Mouse (Mus musculus) hindbrain, embryonic 16.5 days (tissue): ENCODE data around the gene Vdr. TPM values are rescaled to one million over a fixed set of nuclear protein-coding genes. Genes with fewer than 3 reads are reported as not detected.

Experiments
- ATAC-seq: fragments of 200-750 bp; cut with Nextera tagmentation; 2 replicates; pipeline ENCODE4 v1.8.0; 2017; ENCODE audit warnings: moderate TSS enrichment, moderate library complexity
- H3K27ac ChIP-seq: fragments of 300-500 bp; sonication (generic); 2 replicates; pipeline ENCODE4 v1.5.1; 2014; ENCODE audit warnings: low read depth, mild to moderate bottlenecking, control low read depth, low read length, moderate library complexity
- H3K27me3 ChIP-seq: fragments of 300-500 bp; sonication (generic); replicated peaks from 2 replicates; pipeline ENCODE4 v1.6.1; 2014; ENCODE audit warnings: low read length; ENCODE audit not compliant: control insufficient read depth, insufficient read depth
- H3K36me3 ChIP-seq: fragments of 300-500 bp; sonication (generic); 2 replicates; pipeline ENCODE4 v1.6.1; 2014; ENCODE audit warnings: mild to moderate bottlenecking, low read length, moderate library complexity, mixed read lengths; ENCODE audit not compliant: control insufficient read depth, insufficient read depth
- H3K4me1 ChIP-seq: fragments of 300-500 bp; sonication (generic); 2 replicates; pipeline ENCODE4 v1.6.1; 2014; ENCODE audit warnings: low read depth, low read length; ENCODE audit not compliant: control insufficient read depth, insufficient read depth
- H3K4me2 ChIP-seq: fragments of 300-500 bp; sonication (generic); 2 replicates; pipeline ENCODE4 v1.6.1; 2014; ENCODE audit warnings: mild to moderate bottlenecking, low read length, control low read depth, moderate library complexity
- H3K4me3 ChIP-seq: fragments of 300-500 bp; sonication (generic); 2 replicates; pipeline ENCODE4 v1.5.1; 2014; ENCODE audit warnings: mild to moderate bottlenecking, low read length, control low read depth, moderate library complexity
- H3K9ac ChIP-seq: fragments of 300-500 bp; sonication (generic); 2 replicates; pipeline ENCODE4 v1.6.1; 2014; ENCODE audit warnings: low read depth, mild to moderate bottlenecking, control low read depth, low read length, moderate library complexity
- H3K9me3 ChIP-seq: fragments of 300-500 bp; sonication (generic); 2 replicates; pipeline ENCODE4 v1.6.1; 2014; ENCODE audit warnings: mild to moderate bottlenecking, low read length, moderate library complexity; ENCODE audit not compliant: control insufficient read depth
- WGBS: fragments of 180-500 bp; shearing (Covaris S2); extraction: QIAGEN DNeasy Blood & Tissue Kit; methylation state at CpG from one replicate; pipeline ENCODE4 v1.1.7; 2014; 5-methylcytosine and 5-hydroxymethylcytosine counted together
- polyA plus RNA-seq: library from polyadenylated mRNA; unstranded; fragments of >200 nt; fragmentation: Nextera tagmentation; extraction: Ambion mirVana; gene quantifications from 2 replicates; pipeline ENCODE4 v1.2.1, GENCODE M21; 2015

Gene Vdr
- polyA plus RNA-seq, 1 experiment from 2014 or later: 0.26 TPM

DNA sequence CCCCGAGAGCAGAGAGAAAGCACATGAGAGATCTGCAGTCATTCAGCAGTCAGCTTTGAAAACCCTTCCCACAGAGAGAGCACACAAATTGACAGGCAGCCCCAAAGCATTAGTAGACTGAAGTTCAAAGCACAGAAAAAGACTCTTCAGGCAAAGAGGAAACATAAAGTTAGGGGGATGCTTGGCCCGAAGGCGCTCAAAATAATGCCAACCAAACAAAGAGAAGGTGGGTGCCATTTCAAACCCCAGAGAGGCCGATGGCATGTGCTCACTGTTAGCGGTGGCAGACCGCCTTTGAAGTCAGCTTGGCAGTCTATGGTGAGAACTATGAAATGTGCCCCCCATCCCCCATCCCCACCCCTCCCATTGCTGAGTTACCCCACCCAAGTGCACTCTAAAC is 68.4 kb downstream of the Vdr start:
- Histone ChIP-seq H3K4me1 (peaks cover 8% of the 10 kb centered on the region), H3K27me3 (no peaks in the 10 kb centered on the region), H3K4me2 (no peak overlapping the region), H3K9me3 (no peaks in the 10 kb centered on the region), H3K36me3 (no peaks in the 10 kb centered on the region), H3K9ac (no peak overlapping the region), H3K27ac (no peak overlapping the region), H3K4me3 (no peak overlapping the region)
- WGBS: 88% methylated on average over 6 of the region's 6 CpGs
- ATAC-seq: no peak

DNA sequence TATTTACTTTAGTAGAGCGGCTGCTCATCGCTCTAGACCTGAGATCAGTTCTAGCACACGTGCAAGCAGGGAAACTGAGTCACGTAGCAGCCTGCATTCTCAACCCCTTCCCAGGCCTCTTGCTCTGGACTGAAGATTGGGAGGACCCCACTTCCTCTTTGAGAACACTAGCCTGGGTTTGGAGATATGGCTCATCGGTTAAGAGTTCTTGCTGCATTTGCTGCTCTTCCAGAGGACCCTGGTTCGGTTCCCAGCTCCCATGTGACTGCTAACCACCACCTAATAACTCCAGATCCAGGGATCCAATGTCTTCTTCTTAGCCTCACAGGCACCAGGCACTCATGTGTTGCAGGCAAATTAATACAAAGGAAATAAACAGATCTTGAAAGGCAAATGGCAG is 69.0 kb downstream of the Vdr start:
- Histone ChIP-seq H3K27ac (no peak overlapping the region), H3K4me1 (peaks cover 9% of the 10 kb centered on the region), H3K9me3 (no peaks in the 10 kb centered on the region), H3K4me3 (no peak overlapping the region), H3K27me3 (no peaks in the 10 kb centered on the region), H3K36me3 (no peaks in the 10 kb centered on the region), H3K4me2 (no peak overlapping the region), H3K9ac (no peak overlapping the region)
- ATAC-seq: no peak
- WGBS: 94% methylated on average over 6 of the region's 6 CpGs

DNA sequence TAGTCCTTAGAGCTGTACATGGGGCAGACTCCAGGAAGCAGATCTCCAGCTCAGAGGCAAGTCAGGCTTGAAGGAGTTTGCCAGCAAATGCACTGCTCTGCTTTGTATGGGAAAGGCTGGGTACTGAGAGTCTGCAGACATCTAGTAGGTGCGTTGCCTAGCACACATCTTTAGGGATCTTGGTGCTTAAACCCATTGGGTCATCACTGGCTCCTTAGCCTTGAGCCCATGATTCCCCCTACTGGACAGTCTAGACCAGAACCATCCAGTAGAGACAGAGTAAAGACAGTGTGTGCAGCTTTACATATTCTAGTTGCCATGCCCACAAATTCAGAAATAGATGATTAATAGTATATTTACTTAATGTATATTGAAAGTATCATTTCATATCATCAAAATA is 69.6 kb downstream of the Vdr start:
- ATAC-seq: no peak
- Histone ChIP-seq H3K9ac (no peak overlapping the region), H3K9me3 (no peaks in the 10 kb centered on the region), H3K27ac (no peak overlapping the region), H3K4me3 (no peak overlapping the region), H3K36me3 (no peaks in the 10 kb centered on the region), H3K27me3 (no peaks in the 10 kb centered on the region), H3K4me2 (no peak overlapping the region), H3K4me1 (peaks cover 9% of the 10 kb centered on the region)
- 80% methylated on average over 1 of the region's 1 CpGs for WGBS

DNA sequence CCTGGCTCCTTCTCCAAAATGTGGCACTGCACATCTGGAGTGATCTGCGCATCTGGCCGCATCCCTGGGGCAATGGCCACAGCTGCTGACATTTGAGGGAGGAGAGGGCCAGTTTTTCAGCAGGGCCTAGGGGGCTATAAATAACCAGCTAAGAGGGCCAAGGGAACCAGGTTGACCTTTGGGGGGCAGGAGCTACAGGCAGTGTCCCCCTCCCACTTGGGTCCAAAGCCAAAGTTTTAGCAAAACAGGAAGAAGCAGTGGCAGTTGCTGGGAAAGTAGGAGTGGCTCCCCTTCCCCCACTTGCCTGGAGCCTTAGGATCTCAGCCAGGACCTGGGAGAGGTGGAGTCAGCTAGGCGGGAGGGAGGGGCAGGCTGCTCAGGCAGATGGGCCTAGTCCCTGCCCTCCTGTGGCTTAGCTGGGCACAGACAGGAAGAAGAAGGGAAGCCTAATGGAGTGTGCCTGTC is 70.4 kb downstream of the Vdr start:
- Histone ChIP-seq H3K4me1 (peaks cover 9% of the 10 kb centered on the region), H3K36me3 (no peaks in the 10 kb centered on the region), H3K9ac (no peak overlapping the region), H3K4me2 (no peak overlapping the region), H3K9me3 (no peaks in the 10 kb centered on the region), H3K27ac (peak overlapping the region; percentile 24; the same call in 1 of the 2 replicates), H3K27me3 (no peaks in the 10 kb centered on the region), H3K4me3 (no peak overlapping the region)
- WGBS: 40% methylated on average over 3 of the region's 3 CpGs
- ATAC-seq: peak; percentile 60; the same call in 1 of the 2 replicates

DNA sequence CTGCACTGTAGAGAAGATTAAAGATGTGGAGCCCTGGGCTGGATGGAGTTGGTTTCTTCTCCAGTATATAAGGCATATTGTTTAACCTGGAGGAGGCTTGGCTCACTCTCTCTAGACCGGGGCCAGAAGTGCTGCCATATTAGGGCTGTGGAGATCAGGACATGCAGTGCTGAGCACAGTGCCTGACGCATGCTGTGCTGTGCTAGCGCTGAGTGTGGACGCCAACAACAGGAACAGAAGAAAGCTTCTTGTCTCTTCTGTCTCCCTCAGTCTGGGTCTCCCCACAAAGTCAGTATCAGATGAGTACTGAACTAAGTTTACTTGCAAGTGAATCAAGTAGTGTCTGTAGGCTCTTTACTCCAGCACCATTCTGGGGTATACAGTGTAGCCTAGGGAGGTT is 71.0 kb downstream of the Vdr start:
- H3K9ac ChIP-seq: no peak overlapping the region
- no peaks in the 10 kb centered on the region for H3K9me3 ChIP-seq
- no peaks in the 10 kb centered on the region for H3K27me3 ChIP-seq
- 71% methylated on average over 4 of the region's 4 CpGs for WGBS
- peak overlapping the region; percentile 24; the same call in 1 of the 2 replicates for H3K27ac ChIP-seq
- no peaks in the 10 kb centered on the region for H3K36me3 ChIP-seq
- H3K4me1 ChIP-seq: peaks cover 9% of the 10 kb centered on the region
- no peak overlapping the region for H3K4me2 ChIP-seq
- H3K4me3 ChIP-seq: no peak overlapping the region
- ATAC-seq: no peak

DNA sequence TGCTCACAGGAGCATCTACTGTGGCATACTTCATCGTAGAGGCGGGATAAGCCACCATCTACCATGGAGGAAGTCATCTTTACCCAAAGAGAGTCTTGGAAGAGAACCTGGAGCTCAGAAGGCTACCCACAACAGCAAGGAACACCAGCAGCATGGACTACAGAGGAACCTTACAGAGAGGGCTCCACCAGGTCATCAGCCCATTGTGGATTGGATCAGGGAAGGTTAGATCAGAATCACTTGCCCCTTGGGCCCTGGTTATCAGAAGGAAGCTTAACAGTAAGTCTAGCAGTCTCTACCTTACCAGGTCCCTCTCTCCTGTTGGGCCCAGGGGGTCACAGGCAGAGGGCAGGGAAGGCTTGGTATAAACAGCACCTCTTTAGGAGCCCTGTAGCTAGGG is 71.4 kb downstream of the Vdr start:
- no peak for ATAC-seq
- Histone ChIP-seq H3K4me2 (no peak overlapping the region), H3K4me1 (peaks cover 9% of the 10 kb centered on the region), H3K27ac (no peak overlapping the region), H3K9ac (no peak overlapping the region), H3K27me3 (no peaks in the 10 kb centered on the region), H3K4me3 (no peak overlapping the region), H3K9me3 (no peaks in the 10 kb centered on the region), H3K36me3 (no peaks in the 10 kb centered on the region)
- 94% methylated on average over 2 of the region's 2 CpGs for WGBS

DNA sequence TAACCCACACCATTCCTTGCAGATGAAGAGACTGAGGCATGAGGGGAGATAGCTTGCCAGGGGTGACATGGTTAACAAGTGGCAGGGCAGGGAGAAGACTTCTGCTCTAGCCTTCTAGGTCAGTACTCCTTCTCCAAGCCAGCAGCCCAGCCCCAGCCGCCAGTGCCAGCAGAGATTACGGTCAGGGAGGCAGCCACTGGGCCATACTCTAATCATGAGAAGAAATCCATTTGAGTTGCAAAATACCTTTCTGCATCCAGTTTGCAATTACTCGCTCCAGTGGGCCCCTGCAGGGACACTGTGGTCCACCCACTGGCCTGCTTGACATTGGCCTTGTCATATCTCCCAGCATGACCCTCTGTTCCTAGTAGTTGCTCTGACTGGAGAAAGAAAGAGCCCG is 72.0 kb downstream of the Vdr start:
- Histone ChIP-seq H3K27ac (peak overlapping the region; percentile 56), H3K9me3 (no peaks in the 10 kb centered on the region), H3K36me3 (no peaks in the 10 kb centered on the region), H3K4me2 (no peak overlapping the region), H3K4me3 (no peak overlapping the region), H3K4me1 (peaks cover 9% of the 10 kb centered on the region), H3K9ac (no peak overlapping the region), H3K27me3 (no peaks in the 10 kb centered on the region)
- ATAC-seq: no peak; the same call in 1 of the 2 replicates
- 73% methylated on average over 4 of the region's 4 CpGs for WGBS

DNA sequence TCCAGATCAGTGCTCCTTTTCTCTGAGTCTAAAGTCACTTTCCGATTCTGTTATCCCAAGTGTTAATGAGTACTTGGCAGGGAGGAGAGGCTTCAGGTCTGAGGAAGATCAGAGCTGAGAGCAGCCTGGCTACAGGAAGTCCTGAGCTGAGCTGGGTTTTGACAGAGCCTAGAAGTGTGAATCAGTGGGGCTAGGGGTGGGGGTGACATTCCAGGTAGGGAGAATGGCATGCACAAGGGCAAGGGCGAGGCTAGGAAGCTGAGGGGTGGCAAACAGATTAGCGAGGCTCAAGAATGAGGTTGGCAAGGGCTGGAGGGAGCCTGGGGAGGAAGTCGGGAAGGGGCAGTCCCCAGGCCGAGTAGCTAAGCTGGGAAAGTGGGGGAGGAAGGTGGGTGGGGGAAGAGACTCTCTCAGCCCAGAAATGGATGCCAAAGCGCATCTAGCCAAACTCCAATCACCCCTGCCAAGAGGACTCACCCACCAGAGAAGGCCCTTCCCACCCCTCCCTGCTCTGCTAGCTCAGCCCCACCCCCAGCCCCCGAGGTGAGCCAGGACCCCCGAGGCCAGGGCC is 72.9 kb downstream of the Vdr start:
- Histone ChIP-seq H3K36me3 (no peaks in the 10 kb centered on the region), H3K9me3 (no peaks in the 10 kb centered on the region), H3K27me3 (no peaks in the 10 kb centered on the region), H3K4me1 (peaks cover 9% of the 10 kb centered on the region), H3K4me3 (no peak overlapping the region), H3K27ac (0 out of 2 replicates have a peak overlapping the region, but pooled peaks have one; percentile 2), H3K9ac (no peak overlapping the region), H3K4me2 (no peak overlapping the region)
- WGBS: 18% methylated on average over 5 of the region's 8 CpGs
- ATAC-seq: peak; percentile 51; the same call in 1 of the 2 replicates

DNA sequence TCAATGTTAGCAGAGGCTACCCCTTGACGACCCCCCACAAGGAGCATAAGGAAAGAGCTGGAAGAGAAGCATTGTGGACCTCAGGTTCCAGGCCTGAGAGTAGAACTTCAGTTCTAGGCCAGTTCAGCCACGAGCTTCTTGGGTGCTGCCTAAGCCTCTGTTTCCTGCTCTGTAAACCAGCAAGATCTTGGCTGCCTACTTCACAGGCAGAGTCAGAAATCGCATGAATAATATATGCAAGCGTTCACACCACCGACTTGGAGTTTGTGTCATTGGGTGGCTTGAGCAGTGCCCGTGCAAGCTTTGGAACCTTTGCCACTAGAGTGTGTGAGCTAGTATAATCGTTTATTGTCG is 73.6 kb downstream of the Vdr start:
- no peak for ATAC-seq
- no peak overlapping the region for H3K4me2 ChIP-seq
- WGBS: 69% methylated on average over 8 of the region's 8 CpGs
- no peaks in the 10 kb centered on the region for H3K9me3 ChIP-seq
- H3K27ac ChIP-seq: no peak overlapping the region
- no peaks in the 10 kb centered on the region for H3K36me3 ChIP-seq
- peaks cover 15% of the 10 kb centered on the region for H3K4me1 ChIP-seq
- H3K4me3 ChIP-seq: no peak overlapping the region
- no peaks in the 10 kb centered on the region for H3K27me3 ChIP-seq
- H3K9ac ChIP-seq: no peak overlapping the region
